Mouse (Mus musculus) E14TG2a.4 (cell line): ENCODE measurements around the gene Trpm4.

Experiments
- CTCF ChIP-seq: conservative IDR thresholded peaks from 2 replicates; pipeline ENCODE4 v1.5.1; 2014; ENCODE audit warnings: low read length
- POU5F1 ChIP-seq: IDR thresholded peaks from 2 replicates; pipeline ENCODE4 v1.6.1; 2014; ENCODE audit warnings: low read length, borderline replicate concordance

DNA sequence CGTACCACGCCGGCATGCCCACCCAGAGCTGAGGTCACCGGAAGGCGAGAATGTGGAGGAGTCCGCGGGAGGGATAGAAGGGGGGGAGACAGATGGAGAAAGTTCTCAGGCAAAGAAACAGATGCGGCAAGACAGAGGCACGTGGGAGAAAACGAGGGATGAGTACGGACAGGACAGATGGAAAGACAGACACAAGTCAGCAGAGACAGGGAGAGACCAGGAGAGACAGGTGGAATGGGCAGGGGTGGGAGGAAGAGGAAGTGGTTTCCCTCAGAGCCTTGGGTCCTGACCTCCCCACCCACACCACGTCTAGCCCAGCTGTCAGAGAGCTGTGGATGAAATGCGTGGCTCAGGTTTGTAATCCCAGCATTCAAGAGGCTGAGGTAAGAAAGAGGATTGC lies 13.3 kb upstream of the Trpm4 start:
- TF ChIP-seq CTCF (no peak), POU5F1 (no peak)
